Mouse (Mus musculus): ENCODE data around the gene Klhdc3. TPM values are rescaled to one million over a fixed set of nuclear protein-coding genes. Genes with fewer than 3 reads are reported as not detected.

The Klhdc3 gene
- polyA plus RNA-seq, 1 experiment from 2014 or later, result 83.4 TPM

GRCm38 (mm10) chr17:46712442-46712841 lies 31.7 kb upstream of the Klhdc3 start:
- Histone ChIP-seq H3K27me3 (replicated peaks) (no peaks in the 10 kb centered on the region), H3K9me3 (replicated peaks) (no peaks in the 10 kb centered on the region), H3K36me3 (peaks cover 44% of the 10 kb centered on the region), H3K4me2 (peak overlapping the region; percentile 97), H3K4me1 (peaks cover 28% of the 10 kb centered on the region), H3K27ac (peak overlapping the region; percentile 80), H3K9ac (peak overlapping the region; percentile 98), H3K4me3 (peak overlapping the region; percentile 100)
- no peak for ATAC-seq
- WGBS (ENCODE audit: insufficient replicate concordance), result 17% methylated on average over 7 of the region's 7 CpGs

- H3K4me1 ChIP-seq, result peaks cover 28% of the 10 kb centered on the region
- H3K36me3 ChIP-seq, result peaks cover 37% of the 10 kb centered on the region
- under 1% methylated on average over 63 of the region's 76 CpGs for WGBS (ENCODE audit: insufficient replicate concordance)
- H3K4me3 ChIP-seq, result peak overlapping the region; percentile 100
- H3K4me2 ChIP-seq, result peak overlapping the region; percentile 97
- peak; percentile 56 for ATAC-seq
- peak overlapping the region; percentile 80 for H3K27ac ChIP-seq
- H3K9me3 ChIP-seq (replicated peaks), result no peaks in the 10 kb centered on the region
- H3K9ac ChIP-seq, result peak overlapping the region; percentile 98
- no peaks in the 10 kb centered on the region for H3K27me3 ChIP-seq (replicated peaks)
These were observed 31.0 kb upstream of the Klhdc3 start for GRCm38 (mm10) chr17:46711612-46712271.

GRCm38 (mm10) chr17:46710959-46711597 lies 30.4 kb upstream of the Klhdc3 start, which contains the start of gene Pex6:
Gene Pex6, plus strand, starts transcription at chr17:46711463.
- Histone ChIP-seq H3K9me3 (replicated peaks) (no peaks in the 10 kb centered on the region), H3K27ac (peak within 1 kb of the TSS; percentile 80), H3K4me3 (peak within 1 kb of the TSS; percentile 100), H3K9ac (peak within 1 kb of the TSS; percentile 98), H3K36me3 (peaks cover 30% of the 10 kb centered on the region), H3K4me1 (peaks cover 33% of the 10 kb centered on the region), H3K4me2 (peak within 1 kb of the TSS; percentile 97), H3K27me3 (replicated peaks) (no peaks in the 10 kb centered on the region)
- peak; percentile 86 for ATAC-seq
- WGBS (ENCODE audit: insufficient replicate concordance), result 6% methylated on average over 36 of the region's 36 CpGs

GRCm38 (mm10) chr17:46706375-46707089 lies 25.8 kb upstream of the Klhdc3 start:
- Histone ChIP-seq H3K27ac (no peak overlapping the region), H3K4me2 (peak overlapping the region; percentile 95), H3K9ac (no peak overlapping the region), H3K36me3 (no peaks in the 10 kb centered on the region; the same call in 1 of the 2 replicates), H3K27me3 (replicated peaks) (no peaks in the 10 kb centered on the region), H3K4me1 (peaks cover 49% of the 10 kb centered on the region), H3K9me3 (replicated peaks) (no peaks in the 10 kb centered on the region), H3K4me3 (no peak overlapping the region)
- WGBS (ENCODE audit: insufficient replicate concordance), result 85% methylated on average over 14 of the region's 14 CpGs
- ATAC-seq, result no peak

- Histone ChIP-seq H3K36me3 (peaks cover 12% of the 10 kb centered on the region), H3K4me2 (peak within 1 kb of the TSS; percentile 95), H3K27ac (peak within 1 kb of the TSS; percentile 89), H3K9me3 (replicated peaks) (no peaks in the 10 kb centered on the region), H3K4me3 (peak within 1 kb of the TSS; percentile 88), H3K4me1 (peaks cover 52% of the 10 kb centered on the region), H3K27me3 (replicated peaks) (no peaks in the 10 kb centered on the region), H3K9ac (peak within 1 kb of the TSS; percentile 93)
- under 1% methylated on average over 48 of the region's 48 CpGs for WGBS (ENCODE audit: insufficient replicate concordance)
- ATAC-seq, result peak; percentile 94
These were observed 24.4 kb upstream of the Klhdc3 start, which contains the start of gene Ppp2r5d for GRCm38 (mm10) chr17:46704887-46705835. Gene Ppp2r5d, minus strand, starts transcription at chr17:46705111.

GRCm38 (mm10) chr17:46703971-46704886 lies 23.5 kb upstream of the Klhdc3 start:
- Histone ChIP-seq H3K4me3 (peak overlapping the region; percentile 88), H3K4me1 (peaks cover 60% of the 10 kb centered on the region), H3K9ac (peak overlapping the region; percentile 93), H3K4me2 (peak overlapping the region; percentile 95), H3K9me3 (replicated peaks) (no peaks in the 10 kb centered on the region), H3K27me3 (replicated peaks) (no peaks in the 10 kb centered on the region), H3K36me3 (peaks cover 19% of the 10 kb centered on the region), H3K27ac (peak overlapping the region; percentile 89)
- ATAC-seq, result peak; percentile 73
- 4% methylated on average over 35 of the region's 41 CpGs for WGBS (ENCODE audit: insufficient replicate concordance)

GRCm38 (mm10) chr17:46702506-46702905 lies 21.8 kb upstream of the Klhdc3 start:
- WGBS (ENCODE audit: insufficient replicate concordance), result 83% methylated on average over 5 of the region's 5 CpGs
- no peak overlapping the region for H3K27ac ChIP-seq
- peak overlapping the region; percentile 95 for H3K4me2 ChIP-seq
- no peak overlapping the region for H3K4me3 ChIP-seq
- peaks cover 33% of the 10 kb centered on the region for H3K36me3 ChIP-seq
- peak overlapping the region; percentile 93; the same call in 1 of the 2 replicates for H3K9ac ChIP-seq
- H3K27me3 ChIP-seq (replicated peaks), result no peaks in the 10 kb centered on the region
- H3K9me3 ChIP-seq (replicated peaks), result no peaks in the 10 kb centered on the region
- H3K4me1 ChIP-seq, result peaks cover 63% of the 10 kb centered on the region
- no peak for ATAC-seq

- H3K36me3 ChIP-seq, result peaks cover 33% of the 10 kb centered on the region
- H3K9ac ChIP-seq, result peak overlapping the region; percentile 9
- WGBS (ENCODE audit: insufficient replicate concordance), result 62% methylated on average over 12 of the region's 12 CpGs
- ATAC-seq, result no peak
- H3K9me3 ChIP-seq (replicated peaks), result no peaks in the 10 kb centered on the region
- peaks cover 63% of the 10 kb centered on the region for H3K4me1 ChIP-seq
- 0 out of 2 replicates have a peak overlapping the region, but pooled peaks have one; percentile 28 for H3K27ac ChIP-seq
- peak overlapping the region; percentile 10; the same call in 1 of the 2 replicates for H3K4me2 ChIP-seq
- H3K4me3 ChIP-seq, result no peak overlapping the region
- H3K27me3 ChIP-seq (replicated peaks), result no peaks in the 10 kb centered on the region
These were observed 21.4 kb upstream of the Klhdc3 start for GRCm38 (mm10) chr17:46702100-46702499.

GRCm38 (mm10) chr17:46701489-46701888 lies 20.8 kb upstream of the Klhdc3 start:
- H3K36me3 ChIP-seq, result peaks cover 33% of the 10 kb centered on the region
- ATAC-seq, result no peak
- no peaks in the 10 kb centered on the region for H3K9me3 ChIP-seq (replicated peaks)
- H3K4me3 ChIP-seq, result no peak overlapping the region
- 0 out of 2 replicates have a peak overlapping the region, but pooled peaks have one; percentile 28 for H3K27ac ChIP-seq
- H3K27me3 ChIP-seq (replicated peaks), result no peaks in the 10 kb centered on the region
- no peak overlapping the region for H3K4me2 ChIP-seq
- WGBS (ENCODE audit: insufficient replicate concordance), result 84% methylated on average over 12 of the region's 12 CpGs
- peaks cover 63% of the 10 kb centered on the region for H3K4me1 ChIP-seq
- peak overlapping the region; percentile 9; the same call in 1 of the 2 replicates for H3K9ac ChIP-seq

GRCm38 (mm10) chr17:46699912-46700311 lies 19.2 kb upstream of the Klhdc3 start:
- no peaks in the 10 kb centered on the region for H3K27me3 ChIP-seq (replicated peaks)
- H3K4me1 ChIP-seq, result peaks cover 50% of the 10 kb centered on the region
- no peak overlapping the region for H3K4me3 ChIP-seq
- H3K4me2 ChIP-seq, result no peak overlapping the region
- no peak for ATAC-seq
- H3K36me3 ChIP-seq, result peaks cover 33% of the 10 kb centered on the region
- H3K9ac ChIP-seq, result no peak overlapping the region
- no peak overlapping the region for H3K27ac ChIP-seq
- WGBS (ENCODE audit: insufficient replicate concordance), result 77% methylated on average over 3 of the region's 3 CpGs
- H3K9me3 ChIP-seq (replicated peaks), result no peaks in the 10 kb centered on the region

All from liver, embryonic 12.5 days (tissue).